Comparison of ENCODE assay signal across 29 mouse cellular contexts in genomic region chrX:18166961-18167360, GRCm38 (mm10). TPM values are rescaled to one million over a fixed set of nuclear protein-coding genes. Genes with fewer than 3 reads are reported as not detected.
DNase-seq lines count a peak whose midpoint lies in the region; ATAC-seq and TF ChIP-seq lines count a peak whose summit lies in the region.
"Had no signal": no experiment of that assay in that cellular context is flagged by ENCODE, and none has a peak within 500 bp of the region (broad histone marks: within the 10 kb centered on the region; RNA-seq: fewer than 3 reads in every experiment).

No protein-coding gene starts in this region.

- DNase-seq in cerebellum, adult 9-10 months, result peak; percentile 16
- DNase-seq in cerebellum, adult 11 months, result no peak
- DNase-seq in lung, postnatal 0 days (ENCODE audit: low spot score), result peak; percentile 32
- no peak for DNase-seq in lung, postnatal 36 days
- DNase-seq in c-Kit-positive CD71-positive TER-119-positive erythroid progenitor cells, embryonic 14.5 days (ENCODE audit: low spot score), result peak; percentile 29
- no peak for DNase-seq in kidney, postnatal 10 days
- no peak for DNase-seq in kidney, postnatal 25 days
- DNase-seq: adrenal gland, postnatal 10 days; cerebellum, adult 9-11 months; kidney, postnatal 4 days; lung, embryonic 14.5 days; lung, postnatal 4 days; right cerebral cortex, postnatal 14 days; thymus, adult 2 months; thymus, postnatal 4 days had no signal

- TF ChIP-seq EP300 in lung, postnatal 0 days (IDR thresholded peaks at IDR 0.05), result no peak

- no peak for TF ChIP-seq CTCF in lung, postnatal 0 days (IDR thresholded peaks at IDR 0.05)

- no peaks in the 10 kb centered on the region for H3K27me3 ChIP-seq in lung, postnatal 0 days (replicated peaks; ENCODE audit: insufficient read depth, low read length)
- no peaks in the 10 kb centered on the region for H3K27me3 ChIP-seq in hindbrain, embryonic 16.5 days (replicated peaks; ENCODE audit: control insufficient read depth, insufficient read depth, low read length)
- H3K27me3 ChIP-seq: forebrain, embryonic 12.5 days had no signal

- no peak for ATAC-seq in lung, postnatal 0 days
- ATAC-seq in hindbrain, embryonic 16.5 days, result no peak
- ATAC-seq: activated CD4-positive, CD25-positive, alpha-beta regulatory T cell, adult 4 months; hindbrain, postnatal 0 days; intestine, postnatal 0 days had no signal

- WGBS in lung, postnatal 0 days, result 46% methylated on average over 3 of the region's 3 CpGs
- WGBS in hindbrain, embryonic 16.5 days, result 90% methylated on average over 3 of the region's 3 CpGs

- H3K9ac ChIP-seq in lung, postnatal 0 days (replicated peaks; ENCODE audit: low read depth), result no peak overlapping the region
- H3K9ac ChIP-seq in hindbrain, embryonic 16.5 days (ENCODE audit: low read depth, low read length), result no peak overlapping the region
- H3K9ac ChIP-seq: forebrain, embryonic 12.5 days; lung, embryonic 14.5 days had no signal

- H3K9me3 ChIP-seq in lung, postnatal 0 days (ENCODE audit: low read length), result no peaks in the 10 kb centered on the region
- H3K9me3 ChIP-seq in hindbrain, embryonic 16.5 days (ENCODE audit: control insufficient read depth, low read length), result no peaks in the 10 kb centered on the region
- H3K9me3 ChIP-seq: forebrain, embryonic 12.5 days; heart, embryonic 10.5 days; hindbrain, embryonic 10.5 days; midbrain, embryonic 10.5 days had no signal

- H3K4me1 ChIP-seq in lung, postnatal 0 days (ENCODE audit: insufficient read depth, low read depth, low read length), result no peaks in the 10 kb centered on the region
- H3K4me1 ChIP-seq in hindbrain, embryonic 16.5 days (ENCODE audit: control insufficient read depth, insufficient read depth, low read depth, low read length), result no peaks in the 10 kb centered on the region
- H3K4me1 ChIP-seq: forebrain, embryonic 12.5 days; heart, embryonic 10.5 days; hindbrain, embryonic 10.5 days; midbrain, embryonic 10.5 days had no signal

- H3K36me3 ChIP-seq in lung, postnatal 0 days (ENCODE audit: insufficient read depth, low read length), result no peaks in the 10 kb centered on the region
- H3K36me3 ChIP-seq in hindbrain, embryonic 16.5 days (ENCODE audit: control insufficient read depth, insufficient read depth, low read length), result no peaks in the 10 kb centered on the region
- H3K36me3 ChIP-seq: forebrain, embryonic 12.5 days; heart, embryonic 10.5 days had no signal

- H3K27ac ChIP-seq in lung, postnatal 0 days (ENCODE audit: low read length), result no peak overlapping the region
- no peak overlapping the region for H3K27ac ChIP-seq in hindbrain, embryonic 16.5 days (ENCODE audit: low read depth, low read length)
- H3K27ac ChIP-seq: forebrain, embryonic 12.5 days; heart, embryonic 10.5 days; hindbrain, embryonic 10.5 days; hindbrain, postnatal 0 days; midbrain, embryonic 10.5 days; stomach, postnatal 0 days had no signal

- no peak overlapping the region for H3K4me2 ChIP-seq in lung, postnatal 0 days (replicated peaks; ENCODE audit: low read depth, low read length)
- no peak overlapping the region for H3K4me2 ChIP-seq in hindbrain, embryonic 16.5 days (ENCODE audit: low read length)
- H3K4me2 ChIP-seq: forebrain, embryonic 12.5 days; lung, embryonic 14.5 days had no signal

- no peak overlapping the region for H3K4me3 ChIP-seq in lung, postnatal 0 days (ENCODE audit: low read depth, low read length)
- no peak overlapping the region for H3K4me3 ChIP-seq in hindbrain, embryonic 16.5 days (ENCODE audit: low read length)
- H3K4me3 ChIP-seq: forebrain, embryonic 12.5 days; heart, embryonic 10.5 days; hindbrain, embryonic 10.5 days; midbrain, embryonic 10.5 days had no signal

RNA-seq across cellular contexts. Expression of gene Kdm6a, which starts 4.6 kb away (rescaled TPM):
- 16.3 and 17.4 TPM in 2 replicates for polyA plus RNA-seq in lung, postnatal 0 days (2015; fragmentation: Nextera tagmentation; extraction: Ambion mirVana)
- 14.7 and 17.1 TPM in 2 replicates for polyA plus RNA-seq in hindbrain, embryonic 16.5 days (2015; fragmentation: Nextera tagmentation; extraction: Ambion mirVana)

RNA-seq across cellular contexts. Expression of gene Dusp21, which starts 21.3 kb away (rescaled TPM):
- not detected in 2 replicates for polyA plus RNA-seq in lung, postnatal 0 days (2015; fragmentation: Nextera tagmentation; extraction: Ambion mirVana)
- polyA plus RNA-seq in hindbrain, embryonic 16.5 days (2015; fragmentation: Nextera tagmentation; extraction: Ambion mirVana), result not detected in 2 replicates
- polyA plus RNA-seq: activated CD4-positive, CD25-positive, alpha-beta regulatory T cell, adult 4 months; forebrain, embryonic 12.5 days; gonadal fat pad, adult 2 months; heart, embryonic 10.5 days; heart, postnatal 0 days; hindbrain, embryonic 10.5 days; hindbrain, postnatal 0 days; intestine, postnatal 0 days; kidney, embryonic 14.5 days; limb, embryonic 14.5 days; lung, embryonic 14.5 days; midbrain, embryonic 10.5 days; neural tube, embryonic 11.5 days; stomach, postnatal 0 days; thymus, adult 2 months had no signal

Comparison
In these comparisons a context has a peak if more than half of its experiments do, and no peak if none do; other contexts are left out.
1. DNase-seq: peak in cerebellum, adult 9-10 months (single experiment), lung, postnatal 0 days (single experiment) and c-Kit-positive CD71-positive TER-119-positive erythroid progenitor cells, embryonic 14.5 days (single experiment); none in cerebellum, adult 11 months (single experiment), lung, postnatal 36 days (single experiment), kidney, postnatal 10 days (single experiment) and kidney, postnatal 25 days (0 of 2).